Mouse (Mus musculus) hindbrain, embryonic 15.5 days (tissue): ENCODE measurements around the gene Cpa4. TPM values are rescaled to one million over a fixed set of nuclear protein-coding genes. Genes with fewer than 3 reads are reported as not detected.

ENCODE experiments used
- ATAC-seq: fragments of 200-750 bp; cut with Nextera tagmentation; 2 replicates; pipeline ENCODE4 v1.8.0; 2017; ENCODE audit warnings: low read depth, moderate number of reproducible peaks, moderate TSS enrichment; ENCODE audit not compliant: low FRiP score
- H3K27ac ChIP-seq: fragments of 300-500 bp; sonication (generic); replicated peaks from 2 replicates; pipeline ENCODE4 v1.5.1; 2015; ENCODE audit warnings: mild to moderate bottlenecking, inconsistent platforms
- H3K27me3 ChIP-seq: fragments of 300-500 bp; sonication (generic); 2 replicates; pipeline ENCODE4 v1.6.1; 2015; ENCODE audit warnings: control low read depth, inconsistent platforms
- H3K36me3 ChIP-seq: fragments of 300-500 bp; sonication (generic); 2 replicates; pipeline ENCODE4 v1.6.1; 2015; ENCODE audit warnings: control low read depth, inconsistent platforms
- H3K4me1 ChIP-seq: fragments of 300-500 bp; sonication (generic); replicated peaks from 2 replicates; pipeline ENCODE4 v1.6.1; 2015; ENCODE audit warnings: control low read depth, inconsistent platforms
- H3K4me2 ChIP-seq: fragments of 300-500 bp; sonication (generic); 2 replicates; pipeline ENCODE4 v1.6.1; 2015; ENCODE audit warnings: moderate library complexity, mild to moderate bottlenecking, inconsistent platforms
- H3K4me3 ChIP-seq: fragments of 300-500 bp; sonication (generic); 2 replicates; pipeline ENCODE4 v1.5.1; 2015; ENCODE audit warnings: mild to moderate bottlenecking, inconsistent platforms
- H3K9ac ChIP-seq: fragments of 300-500 bp; sonication (generic); 2 replicates; pipeline ENCODE4 v1.6.1; 2015; ENCODE audit warnings: inconsistent platforms
- H3K9me3 ChIP-seq: fragments of 300-500 bp; sonication (generic); 2 replicates; pipeline ENCODE4 v1.6.1; 2016; ENCODE audit warnings: control low read depth, inconsistent platforms
- whole genome bisulfite sequencing: fragments of 180-500 bp; shearing (Covaris S2); methylation state at CpG from one replicate; pipeline ENCODE4 v1.1.7; 2015; 5-methylcytosine and 5-hydroxymethylcytosine counted together
- polyA plus RNA-seq: library from polyadenylated mRNA; unstranded; fragments of >200 nt; fragmentation: Nextera tagmentation; extraction: Ambion mirVana; gene quantifications from 2 replicates; pipeline ENCODE4 v1.2.1, GENCODE M21; 2015

The Cpa4 gene
- polyA plus RNA-seq, 1 experiment from 2014 or later: 0.96 TPM

DNA sequence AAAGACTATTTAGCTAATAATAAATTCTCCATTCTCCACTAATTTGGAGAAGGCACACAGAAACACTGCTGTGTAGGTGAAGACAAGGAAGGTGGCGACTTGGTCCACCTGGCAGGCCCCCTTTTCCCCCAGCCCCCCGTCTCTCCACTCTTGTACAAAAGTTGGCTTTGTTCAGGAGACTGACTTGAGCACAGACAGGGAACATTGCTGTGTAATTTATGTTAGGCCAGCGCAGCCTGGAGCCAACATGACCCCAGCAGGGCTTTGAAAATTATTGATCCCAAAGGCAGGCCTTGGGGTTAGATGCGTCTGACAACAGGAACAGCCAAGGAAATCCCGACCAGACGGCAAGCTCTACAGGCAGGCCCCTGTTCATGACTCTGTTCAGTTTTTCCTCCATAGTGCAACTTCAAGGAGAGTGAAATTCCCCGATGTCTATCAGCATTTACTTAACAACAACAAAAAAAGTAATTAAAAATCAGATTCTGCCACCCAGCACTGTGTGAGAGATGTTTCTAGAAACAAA lies 36.2 kb downstream of the Cpa4 start:
- WGBS: 71% methylated on average over 7 of the region's 7 CpGs
- no peak overlapping the region for H3K4me2 ChIP-seq
- no peaks in the 10 kb centered on the region for H3K36me3 ChIP-seq
- no peak overlapping the region for H3K27ac ChIP-seq
- no peak overlapping the region for H3K9ac ChIP-seq
- no peak overlapping the region for H3K4me3 ChIP-seq
- ATAC-seq: no peak
- no peaks in the 10 kb centered on the region for H3K4me1 ChIP-seq
- no peaks in the 10 kb centered on the region for H3K9me3 ChIP-seq
- H3K27me3 ChIP-seq: no peaks in the 10 kb centered on the region

DNA sequence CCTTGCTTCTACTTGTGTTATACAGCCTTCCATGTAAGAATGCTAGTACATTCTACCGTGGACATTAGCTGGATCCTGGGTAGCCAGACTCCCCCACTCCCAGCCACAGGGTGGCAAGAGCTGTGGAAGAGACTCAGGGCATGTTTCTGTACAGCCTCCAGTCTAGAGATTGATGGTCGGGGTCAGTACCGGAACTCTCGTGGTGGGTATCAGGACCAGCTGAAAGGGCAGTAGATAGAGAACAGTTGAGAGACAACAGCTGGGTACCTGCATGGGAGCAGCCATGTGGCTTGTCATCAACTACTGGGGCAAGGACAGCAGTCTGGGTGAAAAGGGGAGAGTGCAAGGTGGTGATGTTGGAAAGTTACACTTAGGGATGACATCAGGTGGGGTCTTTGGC lies 36.9 kb downstream of the Cpa4 start:
- H3K9me3 ChIP-seq: no peaks in the 10 kb centered on the region
- no peak overlapping the region for H3K9ac ChIP-seq
- no peaks in the 10 kb centered on the region for H3K4me1 ChIP-seq
- no peak overlapping the region for H3K4me2 ChIP-seq
- no peaks in the 10 kb centered on the region for H3K36me3 ChIP-seq
- no peak overlapping the region for H3K27ac ChIP-seq
- no peaks in the 10 kb centered on the region for H3K27me3 ChIP-seq
- no peak for ATAC-seq
- 88% methylated on average over 4 of the region's 4 CpGs for WGBS
- H3K4me3 ChIP-seq: no peak overlapping the region

DNA sequence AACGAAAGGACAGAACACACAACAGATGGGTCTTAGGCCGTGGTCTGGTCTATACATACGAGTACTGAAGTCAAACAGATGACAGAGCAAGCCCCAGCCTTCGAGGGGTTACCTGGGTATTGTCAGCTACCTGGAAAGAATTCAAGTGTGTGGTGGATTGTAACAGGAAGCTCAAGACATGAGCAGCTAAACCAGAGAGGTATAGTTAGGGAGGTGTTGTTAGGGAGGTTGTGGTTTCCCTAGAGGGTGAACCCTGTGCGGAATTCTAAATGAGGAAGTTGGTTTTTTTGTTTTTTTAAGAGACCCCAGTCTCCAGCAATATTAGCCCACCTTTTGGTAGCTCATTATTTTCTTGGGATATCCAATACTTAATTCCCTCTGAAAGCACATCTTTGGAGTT lies 37.5 kb downstream of the Cpa4 start:
- H3K36me3 ChIP-seq: no peaks in the 10 kb centered on the region
- H3K4me2 ChIP-seq: no peak overlapping the region
- no peaks in the 10 kb centered on the region for H3K4me1 ChIP-seq
- no peaks in the 10 kb centered on the region for H3K9me3 ChIP-seq
- no peak overlapping the region for H3K4me3 ChIP-seq
- no peak overlapping the region for H3K9ac ChIP-seq
- no peaks in the 10 kb centered on the region for H3K27me3 ChIP-seq
- 85% methylated on average over 5 of the region's 5 CpGs for WGBS
- no peak for ATAC-seq
- H3K27ac ChIP-seq: no peak overlapping the region

DNA sequence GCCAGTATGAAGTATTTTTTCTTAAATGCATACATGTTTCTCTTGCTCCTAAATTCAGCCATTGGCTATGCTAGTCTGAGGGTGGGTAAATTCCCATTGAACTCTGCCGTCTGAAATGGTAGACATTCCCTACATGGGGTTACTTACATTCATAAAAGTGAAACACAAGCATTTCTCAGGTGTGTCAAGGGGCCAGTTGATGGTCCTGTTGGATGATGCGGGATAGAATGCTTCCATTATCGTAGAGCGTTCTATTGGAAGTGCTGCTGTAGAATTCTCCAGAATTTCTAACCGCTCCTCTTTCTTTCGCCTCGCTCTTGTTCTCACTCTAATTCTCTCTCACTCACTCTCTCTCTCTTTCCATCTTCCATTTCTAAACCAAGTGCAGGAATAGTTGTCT lies 42.5 kb downstream of the Cpa4 start, which contains the start of gene Cpa5:
Gene Cpa5 (plus strand): TSS at position 301 of the 400 bp plus-strand sequence.
- 83% methylated on average over 7 of the region's 7 CpGs for WGBS
- Histone ChIP-seq H3K4me3 (no peak within 1 kb of the TSS), H3K4me2 (no peak within 1 kb of the TSS), H3K9me3 (no peaks in the 10 kb centered on the region), H3K27ac (no peak within 1 kb of the TSS), H3K4me1 (peaks cover 2% of the 10 kb centered on the region), H3K27me3 (no peaks in the 10 kb centered on the region), H3K36me3 (no peaks in the 10 kb centered on the region), H3K9ac (no peak within 1 kb of the TSS)
- ATAC-seq: no peak

DNA sequence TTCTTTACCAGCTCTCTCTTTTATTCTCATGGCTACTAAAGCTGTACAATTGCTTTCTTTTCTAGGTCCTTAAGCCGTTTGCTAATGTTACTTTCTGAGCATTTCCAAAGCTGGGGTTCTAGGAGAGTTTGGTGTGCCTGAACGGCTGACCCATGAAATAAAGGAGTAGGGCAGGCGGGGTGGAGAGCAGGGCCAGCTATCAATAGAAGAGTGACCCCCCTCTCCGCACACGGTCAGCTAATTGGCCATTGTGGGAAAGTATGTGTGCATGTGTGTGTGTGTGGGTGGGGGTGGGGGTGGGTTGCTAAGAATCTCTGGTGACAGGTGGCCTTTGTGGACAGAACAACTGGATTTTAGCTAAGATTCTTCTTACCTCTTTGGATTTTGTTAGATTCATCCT lies 43.0 kb downstream of the Cpa4 start:
- WGBS: 28% methylated on average over 5 of the region's 5 CpGs
- Histone ChIP-seq H3K4me3 (no peak overlapping the region), H3K27ac (no peak overlapping the region), H3K4me2 (no peak overlapping the region), H3K9me3 (no peaks in the 10 kb centered on the region), H3K4me1 (peaks cover 7% of the 10 kb centered on the region), H3K36me3 (no peaks in the 10 kb centered on the region), H3K27me3 (no peaks in the 10 kb centered on the region), H3K9ac (no peak overlapping the region)
- ATAC-seq: no peak

DNA sequence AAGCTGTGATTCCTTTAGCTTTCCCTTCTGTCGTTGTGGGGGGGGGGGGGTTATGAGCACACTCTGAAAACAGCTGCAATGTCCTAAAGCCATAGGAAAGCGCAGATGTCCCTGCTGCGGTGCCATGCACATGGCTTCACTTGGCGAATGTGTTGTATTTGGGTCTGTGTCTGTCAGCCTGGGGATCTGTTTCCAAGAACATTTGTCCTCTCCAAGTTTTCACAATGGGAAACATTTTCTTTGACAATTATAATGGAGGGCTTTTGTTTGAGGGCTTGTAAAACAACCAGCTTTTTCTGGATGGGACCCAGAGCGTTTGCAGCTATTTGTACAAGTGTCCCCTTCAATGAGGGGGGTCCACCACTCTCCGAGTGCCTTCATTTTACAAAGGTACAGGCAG lies 46.1 kb downstream of the Cpa4 start:
- Histone ChIP-seq H3K27me3 (no peaks in the 10 kb centered on the region), H3K9ac (no peak overlapping the region), H3K27ac (no peak overlapping the region), H3K36me3 (no peaks in the 10 kb centered on the region), H3K9me3 (no peaks in the 10 kb centered on the region), H3K4me1 (peaks cover 36% of the 10 kb centered on the region), H3K4me2 (no peak overlapping the region), H3K4me3 (no peak overlapping the region)
- ATAC-seq: no peak
- 52% methylated on average over 6 of the region's 6 CpGs for WGBS

DNA sequence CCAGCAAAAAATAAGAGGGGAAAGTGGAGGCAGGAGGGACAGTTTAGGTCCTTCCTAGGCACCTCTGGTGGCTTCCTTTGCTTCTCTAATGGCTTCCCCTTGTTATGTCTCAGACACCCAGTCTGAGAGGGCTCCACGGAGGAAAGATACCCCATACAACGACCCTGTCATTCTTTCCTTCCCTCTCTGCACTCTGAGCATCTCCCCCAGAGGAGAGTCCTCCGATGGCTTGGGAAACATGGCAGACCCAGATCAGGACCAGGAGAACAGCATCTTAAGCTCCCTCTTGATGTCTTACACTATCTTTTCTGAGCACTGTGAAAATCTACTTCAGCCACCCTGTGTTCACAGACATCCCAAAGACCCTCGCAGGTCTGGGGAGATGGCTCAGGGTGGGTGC lies 47.6 kb downstream of the Cpa4 start:
- Histone ChIP-seq H3K27me3 (no peaks in the 10 kb centered on the region), H3K4me2 (no peak overlapping the region), H3K36me3 (no peaks in the 10 kb centered on the region), H3K4me1 (peaks cover 36% of the 10 kb centered on the region), H3K4me3 (no peak overlapping the region), H3K27ac (no peak overlapping the region), H3K9me3 (no peaks in the 10 kb centered on the region), H3K9ac (no peak overlapping the region)
- 20% methylated on average over 4 of the region's 4 CpGs for WGBS
- ATAC-seq: no peak

DNA sequence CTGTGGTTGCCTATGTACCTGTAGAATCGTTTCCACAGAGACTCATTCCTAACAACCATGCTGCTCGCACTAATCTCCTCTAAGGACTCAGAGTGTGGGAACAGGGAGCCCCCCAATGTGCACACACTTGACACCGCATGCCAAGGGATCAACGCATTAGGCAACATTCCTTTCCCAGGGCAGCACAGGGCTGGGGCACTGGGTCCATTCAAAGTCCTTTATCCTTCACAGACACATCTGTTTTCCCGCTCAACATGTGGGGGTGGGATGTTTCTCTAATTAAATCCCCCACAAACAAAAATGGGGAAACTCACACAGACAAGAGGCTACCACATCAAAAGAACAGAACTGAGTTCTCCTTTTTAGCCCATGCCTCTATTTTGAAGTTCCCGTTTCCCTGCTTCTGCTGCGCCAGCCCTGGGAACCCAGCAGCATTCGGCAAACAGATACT lies 48.3 kb downstream of the Cpa4 start:
- no peak for ATAC-seq
- 5% methylated on average over 8 of the region's 8 CpGs for WGBS
- H3K27ac ChIP-seq: peak overlapping the region; percentile 77

DNA sequence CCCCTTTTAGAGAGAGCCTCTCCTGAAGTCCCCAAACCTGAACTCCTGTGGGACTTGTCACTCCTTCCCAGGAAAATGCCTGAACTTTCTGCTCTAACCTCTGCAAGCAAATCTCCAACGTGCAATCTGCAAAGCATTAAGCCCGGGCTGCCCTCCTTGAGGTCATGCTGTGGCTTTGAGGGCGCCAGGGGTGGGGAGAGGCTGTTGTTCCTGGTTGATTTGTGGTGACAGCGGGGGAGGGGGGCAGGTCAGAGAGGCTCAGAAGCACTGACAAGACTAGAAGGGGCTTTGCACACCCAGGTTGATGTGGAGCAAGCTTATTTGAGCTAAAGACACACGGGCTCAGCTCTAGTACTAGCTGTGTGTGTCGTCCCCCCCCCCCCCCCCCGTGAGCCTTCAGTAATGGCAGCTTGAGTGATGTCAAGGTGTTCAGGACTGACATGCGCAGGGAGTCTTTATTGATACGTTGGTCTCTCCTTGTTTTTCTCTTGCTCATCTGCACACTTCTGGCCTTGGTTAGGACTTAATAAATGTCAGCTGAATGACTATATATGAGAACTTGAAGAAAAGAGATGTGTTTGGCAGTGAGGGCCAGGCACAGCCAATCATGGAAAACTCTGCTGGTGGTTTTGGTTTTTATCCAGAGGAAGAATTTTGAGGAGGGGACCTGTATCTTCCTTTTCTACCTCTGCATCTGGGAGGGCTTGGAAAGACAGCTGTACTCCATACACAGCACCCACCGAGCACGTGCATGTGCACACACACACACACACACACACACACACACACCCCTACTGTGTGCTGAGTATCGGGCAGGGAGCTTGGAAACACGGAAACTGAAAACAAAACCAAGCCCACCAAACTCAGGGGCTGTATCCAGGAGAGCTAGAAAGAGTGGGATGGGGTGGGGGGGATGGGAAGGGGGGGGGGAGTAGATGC lies 49.1 kb downstream of the Cpa4 start:
- H3K36me3 ChIP-seq: no peaks in the 10 kb centered on the region
- peak overlapping the region; percentile 77 for H3K27ac ChIP-seq
- peak overlapping the region; percentile 59 for H3K4me2 ChIP-seq
- H3K9me3 ChIP-seq: no peaks in the 10 kb centered on the region
- WGBS: 3% methylated on average over 13 of the region's 13 CpGs
- peak overlapping the region; percentile 23 for H3K4me3 ChIP-seq
- no peak overlapping the region for H3K9ac ChIP-seq
- H3K27me3 ChIP-seq: no peaks in the 10 kb centered on the region
- peaks cover 36% of the 10 kb centered on the region for H3K4me1 ChIP-seq
- peak; percentile 71 for ATAC-seq

More for the DNA sequence above, 48.3 kb downstream of the Cpa4 start:
- Histone ChIP-seq H3K9me3 (no peaks in the 10 kb centered on the region), H3K4me2 (peak overlapping the region; percentile 59; the same call in 1 of the 2 replicates), H3K4me1 (peaks cover 36% of the 10 kb centered on the region), H3K36me3 (no peaks in the 10 kb centered on the region), H3K4me3 (no peak overlapping the region), H3K27me3 (no peaks in the 10 kb centered on the region), H3K9ac (no peak overlapping the region)

DNA sequence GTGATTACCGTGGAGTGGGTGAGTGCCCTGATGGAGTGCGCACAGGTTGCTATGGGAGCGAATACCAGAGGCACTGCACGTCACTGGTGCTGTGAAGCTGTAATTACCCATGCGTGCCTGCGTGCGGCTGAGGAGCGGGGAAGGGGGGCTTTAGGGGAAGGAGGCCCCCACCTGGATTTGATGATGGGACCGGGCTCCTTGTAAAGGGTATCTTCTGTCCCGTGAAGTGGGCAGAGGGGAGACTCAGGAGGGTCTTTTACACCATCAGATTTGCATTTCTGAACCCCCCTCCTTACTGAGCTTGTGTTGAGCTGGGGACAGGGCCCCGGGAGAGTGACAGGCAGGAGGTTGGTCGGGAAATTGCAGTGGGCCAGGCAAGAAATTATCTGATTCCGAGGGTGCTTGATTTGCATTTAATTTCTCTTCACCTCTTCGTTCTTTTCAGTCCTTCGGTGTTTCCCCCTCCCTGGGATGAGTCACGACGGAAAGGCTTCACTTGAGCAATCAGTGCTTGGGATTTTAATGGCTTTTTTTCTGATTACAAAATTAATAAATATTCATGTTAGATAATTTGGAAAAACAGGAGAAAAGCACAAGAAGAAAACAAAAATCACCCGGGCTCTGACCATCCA lies 49.9 kb downstream of the Cpa4 start:
- Histone ChIP-seq H3K4me1 (peaks cover 36% of the 10 kb centered on the region), H3K27ac (peak overlapping the region; percentile 77), H3K9me3 (no peaks in the 10 kb centered on the region), H3K36me3 (no peaks in the 10 kb centered on the region), H3K9ac (0 out of 2 replicates have a peak overlapping the region, but pooled peaks have one; percentile 23), H3K4me3 (peak overlapping the region; percentile 23), H3K4me2 (peak overlapping the region; percentile 59), H3K27me3 (no peaks in the 10 kb centered on the region)
- peak; percentile 90 for ATAC-seq
- 4% methylated on average over 18 of the region's 18 CpGs for WGBS

DNA sequence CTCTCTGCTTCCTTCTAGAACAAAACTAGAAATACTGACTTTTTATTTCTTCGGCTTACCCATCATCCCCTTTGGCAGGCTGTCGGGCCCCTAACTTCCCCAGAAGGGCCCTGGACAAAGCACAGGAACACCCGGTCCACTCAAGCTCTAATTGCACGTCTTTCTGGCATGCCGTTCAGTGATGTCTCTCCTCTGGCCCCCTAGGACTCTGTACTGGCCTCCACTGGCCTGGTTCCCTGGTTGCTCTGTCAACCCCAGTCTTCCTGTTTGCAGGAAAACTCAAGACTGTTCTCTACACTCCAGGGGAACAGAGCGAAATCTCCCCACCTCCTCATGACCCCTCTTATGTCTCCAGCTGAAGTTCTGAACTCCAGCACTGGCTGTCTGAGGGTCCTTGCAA lies 50.6 kb downstream of the Cpa4 start:
- H3K27me3 ChIP-seq: no peaks in the 10 kb centered on the region
- H3K4me1 ChIP-seq: peaks cover 36% of the 10 kb centered on the region
- no peak for ATAC-seq
- H3K36me3 ChIP-seq: no peaks in the 10 kb centered on the region
- no peak overlapping the region for H3K4me3 ChIP-seq
- H3K9me3 ChIP-seq: no peaks in the 10 kb centered on the region
- WGBS: 21% methylated on average over 6 of the region's 6 CpGs
- H3K9ac ChIP-seq: no peak overlapping the region
- H3K4me2 ChIP-seq: 0 out of 2 replicates have a peak overlapping the region, but pooled peaks have one; percentile 59
- H3K27ac ChIP-seq: peak overlapping the region; percentile 77

DNA sequence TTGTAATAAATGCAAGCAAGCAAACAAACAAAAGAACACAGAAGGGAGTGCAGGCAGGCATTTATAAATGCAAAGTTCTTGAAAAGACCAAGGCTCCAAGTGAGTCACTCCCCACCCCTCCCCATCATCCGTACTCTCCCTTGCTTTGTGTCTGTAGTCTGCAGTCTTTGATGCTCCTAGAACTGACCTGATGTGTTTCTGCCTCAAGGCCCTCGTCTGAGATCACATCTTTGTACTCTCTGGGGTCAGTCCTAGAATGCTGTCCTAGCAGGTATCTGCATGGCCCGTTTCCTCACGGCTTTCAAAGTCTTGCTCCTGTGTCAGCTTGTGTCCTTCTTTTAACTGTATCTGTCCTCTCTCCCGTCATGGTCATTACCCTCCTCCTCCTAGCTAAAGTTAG lies 51.4 kb downstream of the Cpa4 start:
- 54% methylated on average over 5 of the region's 5 CpGs for WGBS
- no peaks in the 10 kb centered on the region for H3K27me3 ChIP-seq
- H3K9me3 ChIP-seq: no peaks in the 10 kb centered on the region
- no peak overlapping the region for H3K4me3 ChIP-seq
- H3K4me1 ChIP-seq: peaks cover 36% of the 10 kb centered on the region
- no peak overlapping the region for H3K4me2 ChIP-seq
- no peak for ATAC-seq
- H3K27ac ChIP-seq: no peak overlapping the region
- H3K9ac ChIP-seq: no peak overlapping the region
- no peaks in the 10 kb centered on the region for H3K36me3 ChIP-seq
